Mouse (Mus musculus): ENCODE measurements around the gene Mcm5. TPM values are rescaled to one million over a fixed set of nuclear protein-coding genes. Genes with fewer than 3 reads are reported as not detected.

Gene Mcm5
- total RNA-seq, 2 experiments from 2014 or later: 9.4 to 9.8 TPM

DNA sequence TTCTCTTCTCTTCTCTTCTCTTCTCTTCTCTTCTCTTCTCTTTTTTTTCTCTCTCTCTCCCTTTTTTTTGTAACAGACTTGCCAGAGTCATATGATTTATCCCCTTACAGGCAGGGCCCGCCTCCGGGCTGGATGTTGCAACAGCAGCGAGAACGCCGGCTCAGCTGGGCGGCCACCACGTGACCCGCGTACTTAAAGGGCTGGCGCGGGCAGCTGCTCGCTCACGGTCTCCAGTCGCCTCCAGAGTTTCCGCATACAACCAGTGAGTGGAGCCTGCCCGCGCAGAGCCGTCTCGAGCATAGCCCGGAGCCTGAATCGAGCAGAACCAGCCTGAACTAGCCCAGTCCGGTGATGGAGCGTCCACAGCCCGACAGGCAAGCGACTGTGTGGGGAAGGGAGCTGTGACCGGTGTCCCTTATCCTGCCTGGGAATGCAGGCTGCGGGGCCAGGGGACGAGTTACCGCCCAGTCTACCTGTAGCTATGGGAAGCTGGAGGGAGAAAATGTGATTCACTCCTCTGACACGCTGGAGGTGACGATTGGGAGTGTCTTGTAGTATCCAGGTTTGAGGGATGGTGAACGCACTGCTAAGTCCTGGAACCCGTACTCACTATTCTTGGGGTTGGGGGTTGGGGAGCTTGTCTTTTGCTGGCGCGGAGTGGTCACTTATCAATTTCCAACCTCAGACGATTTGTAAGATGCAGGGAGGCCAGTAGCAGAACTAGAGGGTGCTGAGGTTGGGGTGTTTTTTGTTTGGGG, 15.8 kb upstream of the Mcm5 start, which contains the start of gene Hmox1:
Gene Hmox1 (plus strand): TSS at position 223 of the 758 bp plus-strand sequence.
- peak; percentile 78 to 84 for DNase-seq (ENCODE audit: low spot score in 2 of 2)

DNA sequence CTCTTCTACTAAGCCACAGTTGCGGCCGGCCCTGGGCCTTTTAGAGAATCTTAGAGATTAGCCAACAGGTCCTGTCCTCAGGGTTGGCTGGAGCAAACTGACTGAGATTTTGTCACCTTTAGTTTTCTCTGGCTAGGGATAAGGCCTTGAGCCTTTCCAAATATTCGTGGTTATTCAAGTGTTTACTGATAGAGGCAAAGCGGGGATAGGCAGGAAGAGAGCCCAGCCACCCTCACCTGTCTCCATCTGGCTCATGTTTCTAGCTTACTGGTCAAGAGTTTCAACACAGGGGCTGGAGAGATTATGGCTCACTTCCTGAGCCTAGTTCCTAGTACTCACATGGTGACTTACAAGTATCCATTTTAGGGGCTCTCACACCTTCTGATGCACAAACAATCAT, 6.4 kb upstream of the Mcm5 start:
- no peak for DNase-seq (ENCODE audit: low spot score in 2 of 2)

DNA sequence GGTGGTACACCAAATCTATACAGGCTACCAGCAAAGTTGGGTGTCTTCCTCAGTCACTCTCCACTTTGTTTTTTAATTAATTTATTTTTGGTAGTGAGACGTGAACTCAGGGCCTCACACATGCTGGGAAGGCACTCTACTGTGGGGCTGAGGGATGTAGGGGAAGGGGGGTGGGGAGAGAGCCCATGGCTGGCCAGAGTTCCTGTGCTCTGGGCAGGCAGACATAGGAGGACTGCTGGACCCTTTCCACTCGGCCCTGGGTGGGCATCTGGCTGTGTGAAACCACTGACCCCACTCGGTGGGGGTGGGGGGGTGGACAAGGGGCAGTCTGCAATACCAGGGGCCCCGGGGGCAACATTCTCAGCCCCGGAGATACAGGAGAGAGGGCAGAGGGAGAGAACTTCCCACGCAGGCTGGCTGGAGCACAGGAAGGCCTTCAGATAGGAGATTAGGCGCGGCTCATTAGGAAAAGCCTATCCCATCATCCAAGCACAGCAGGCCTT, 5.9 kb upstream of the Mcm5 start:
- DNase-seq (ENCODE audit: low spot score in 2 of 2): no peak

DNA sequence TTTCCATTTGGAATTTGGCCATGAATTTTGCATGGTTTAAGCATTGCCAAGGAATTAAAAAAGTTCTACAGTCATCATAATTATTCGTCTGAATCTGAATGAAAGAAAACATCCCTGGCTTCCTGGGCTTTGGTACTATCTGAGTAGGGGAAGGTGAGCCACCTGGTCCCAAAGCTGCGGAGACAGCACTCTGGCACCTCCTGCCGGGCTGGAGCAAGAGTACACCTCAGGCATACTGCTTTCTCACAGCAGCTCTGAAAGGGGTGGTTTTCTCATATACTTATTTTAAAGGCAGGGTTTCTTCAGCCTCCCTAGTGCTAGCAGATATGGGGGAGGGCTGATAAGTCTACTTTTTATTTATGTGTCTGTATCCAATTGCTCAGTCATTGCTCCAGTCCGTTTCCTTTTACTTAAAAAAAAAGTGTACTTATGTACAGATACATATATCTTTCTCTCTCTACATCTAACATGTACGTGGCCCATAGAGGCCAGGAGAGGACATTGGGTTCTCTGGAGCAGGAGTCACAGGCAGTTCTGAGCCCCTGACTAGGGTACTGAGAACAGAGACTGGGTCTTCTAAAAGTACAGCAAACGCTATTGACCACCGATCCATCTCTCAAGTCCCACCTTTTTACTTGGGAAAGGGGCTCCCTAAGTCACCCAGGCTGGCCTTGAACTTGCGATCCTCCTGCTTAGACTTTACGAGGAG, 688 bp upstream of the Mcm5 start:
- peak; percentile 77 to 84 for DNase-seq (ENCODE audit: low spot score in 2 of 2)

DNA sequence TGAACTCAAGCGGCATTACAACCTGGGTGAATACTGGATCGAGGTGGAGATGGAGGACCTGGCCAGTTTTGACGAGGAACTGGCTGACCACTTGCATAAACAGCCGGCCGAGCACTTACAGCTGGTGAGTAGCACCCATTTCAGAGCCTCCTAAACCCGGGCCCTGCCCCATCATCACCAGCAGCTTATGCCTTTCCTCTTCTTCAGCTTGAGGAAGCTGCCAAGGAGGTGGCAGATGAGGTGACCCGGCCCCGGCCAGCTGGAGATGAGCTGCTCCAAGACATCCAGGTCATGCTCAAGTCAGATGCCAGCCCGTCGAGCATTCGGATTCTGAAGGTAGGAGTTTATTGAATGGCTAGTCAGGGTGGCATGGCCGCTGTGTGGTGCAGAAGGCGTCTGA, 724 bp downstream of the Mcm5 start:
- DNase-seq (ENCODE audit: low spot score in 2 of 2): no peak

DNA sequence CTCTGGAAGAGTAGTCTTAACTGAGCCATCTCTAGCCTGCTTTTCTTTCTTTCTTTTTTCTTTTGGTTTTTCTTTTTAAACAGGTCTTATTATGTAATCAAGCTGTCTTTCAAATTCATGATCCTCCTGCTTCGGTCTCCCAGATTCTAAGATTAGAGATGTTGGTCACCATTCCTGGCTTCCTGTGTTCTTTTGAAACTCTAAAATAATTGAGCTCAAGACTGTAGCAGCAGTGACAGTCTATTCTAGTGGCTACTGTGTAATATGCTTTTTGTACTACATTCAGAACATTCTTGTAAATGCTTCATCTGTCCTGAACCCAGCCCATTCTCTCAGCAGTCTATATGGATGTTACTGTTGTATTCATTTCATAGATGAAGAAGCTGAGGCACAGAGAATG, 9.1 kb downstream of the Mcm5 start:
- DNase-seq (ENCODE audit: low spot score in 2 of 2): no peak

DNA sequence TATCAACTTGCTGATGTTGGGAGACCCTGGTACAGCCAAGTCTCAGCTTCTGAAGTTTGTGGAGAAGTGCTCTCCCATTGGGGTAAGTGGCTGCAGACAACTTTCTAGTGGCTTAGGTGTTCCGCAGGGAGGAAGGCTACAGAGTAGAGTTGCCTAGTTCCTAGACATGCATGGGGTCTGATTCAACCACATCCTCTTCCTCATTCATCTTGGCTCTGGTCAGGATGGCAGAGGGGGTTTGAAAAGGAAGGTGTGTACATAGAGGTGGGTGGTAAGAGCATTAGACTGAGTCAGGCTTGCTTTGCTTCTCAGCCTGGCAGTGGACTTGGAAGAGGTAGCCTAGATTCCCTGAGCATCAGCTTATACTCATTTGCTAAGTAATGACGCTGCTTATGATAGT, 9.9 kb downstream of the Mcm5 start:
- DNase-seq (ENCODE audit: low spot score in 2 of 2): no peak

DNA sequence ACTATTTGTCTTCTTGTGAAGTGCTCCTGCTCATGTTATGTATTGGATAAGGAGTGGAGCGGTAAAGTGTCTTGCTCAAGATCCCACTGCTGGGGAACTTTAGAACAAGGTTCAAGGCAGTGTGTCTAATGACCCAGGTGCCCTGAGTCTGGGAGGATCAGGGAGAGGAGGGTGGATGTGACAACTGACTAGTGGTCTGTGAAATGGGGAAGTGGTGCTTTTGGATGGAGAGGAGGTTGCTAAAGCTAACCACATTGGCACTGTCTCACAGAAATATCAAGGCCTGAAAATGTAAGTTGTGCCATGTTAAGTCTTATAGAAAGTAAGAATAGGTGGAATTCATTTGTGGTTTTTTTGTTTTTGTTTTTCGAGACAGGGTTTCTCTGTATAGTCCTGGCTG, 10.4 kb downstream of the Mcm5 start:
- no peak for DNase-seq (ENCODE audit: low spot score in 2 of 2)

DNA sequence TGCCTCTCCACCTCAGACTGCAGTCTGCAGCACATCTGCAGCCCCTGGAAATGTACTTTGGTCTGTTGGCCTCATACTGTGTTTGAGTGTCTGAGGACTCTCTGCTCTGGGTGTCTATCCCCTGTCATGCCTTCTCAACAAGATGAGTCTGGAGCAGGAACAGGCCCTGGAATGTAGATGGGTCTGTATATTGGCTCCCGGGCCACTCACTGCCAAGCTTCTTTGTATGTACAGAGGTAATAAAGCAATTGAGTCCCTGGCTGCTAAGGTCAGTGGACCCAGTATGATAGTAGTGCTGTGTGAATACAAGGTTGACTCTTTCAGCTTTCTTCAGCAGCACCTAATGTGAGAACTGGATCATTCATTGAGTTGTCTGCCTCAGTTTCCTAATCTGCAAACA, 18.0 kb downstream of the Mcm5 start:
- DNase-seq (ENCODE audit: low spot score in 2 of 2): no peak

DNA sequence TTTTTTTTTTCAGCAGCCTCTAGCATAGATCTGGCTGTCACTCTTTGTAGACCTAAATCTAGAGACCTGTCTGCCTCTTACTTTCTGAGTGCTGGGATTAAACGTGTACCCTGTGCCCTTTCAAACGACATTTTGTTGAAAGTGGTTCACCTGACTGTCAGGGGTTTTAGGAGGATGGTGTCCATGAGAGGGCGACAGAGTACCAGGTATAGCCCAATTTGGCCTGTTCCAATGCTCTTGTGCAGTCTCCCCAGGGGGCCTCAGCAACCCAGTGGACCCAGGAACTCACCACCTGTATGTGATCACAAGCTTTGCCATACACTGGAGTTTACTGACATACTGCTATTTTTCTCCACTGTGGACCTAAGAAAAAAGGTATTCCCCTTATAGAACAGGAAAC, 23.1 kb downstream of the Mcm5 start:
- DNase-seq (ENCODE audit: low spot score in 2 of 2): peak; percentile 54 to 63

DNA sequence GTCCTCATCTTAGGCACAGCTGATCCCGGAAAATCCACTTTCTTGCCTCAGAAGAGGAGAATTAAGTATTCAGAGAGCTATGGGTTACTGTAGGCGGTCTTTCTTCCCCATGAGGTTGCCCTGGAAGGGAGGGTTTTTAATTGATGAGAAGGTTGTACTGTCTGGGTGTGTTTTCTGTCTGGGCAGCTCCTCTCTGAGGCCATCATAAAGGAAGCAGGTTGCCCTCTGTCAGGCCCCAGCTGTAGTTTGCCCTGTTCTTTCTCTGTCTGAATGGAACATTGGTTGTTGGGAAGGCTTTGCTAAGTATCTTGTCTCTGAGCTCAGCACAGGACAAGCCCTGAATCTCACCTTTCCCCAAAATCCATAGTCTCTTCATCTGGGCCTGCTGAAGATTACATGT, 24.0 kb downstream of the Mcm5 start:
- no peak for DNase-seq (ENCODE audit: low spot score in 2 of 2)

DNA sequence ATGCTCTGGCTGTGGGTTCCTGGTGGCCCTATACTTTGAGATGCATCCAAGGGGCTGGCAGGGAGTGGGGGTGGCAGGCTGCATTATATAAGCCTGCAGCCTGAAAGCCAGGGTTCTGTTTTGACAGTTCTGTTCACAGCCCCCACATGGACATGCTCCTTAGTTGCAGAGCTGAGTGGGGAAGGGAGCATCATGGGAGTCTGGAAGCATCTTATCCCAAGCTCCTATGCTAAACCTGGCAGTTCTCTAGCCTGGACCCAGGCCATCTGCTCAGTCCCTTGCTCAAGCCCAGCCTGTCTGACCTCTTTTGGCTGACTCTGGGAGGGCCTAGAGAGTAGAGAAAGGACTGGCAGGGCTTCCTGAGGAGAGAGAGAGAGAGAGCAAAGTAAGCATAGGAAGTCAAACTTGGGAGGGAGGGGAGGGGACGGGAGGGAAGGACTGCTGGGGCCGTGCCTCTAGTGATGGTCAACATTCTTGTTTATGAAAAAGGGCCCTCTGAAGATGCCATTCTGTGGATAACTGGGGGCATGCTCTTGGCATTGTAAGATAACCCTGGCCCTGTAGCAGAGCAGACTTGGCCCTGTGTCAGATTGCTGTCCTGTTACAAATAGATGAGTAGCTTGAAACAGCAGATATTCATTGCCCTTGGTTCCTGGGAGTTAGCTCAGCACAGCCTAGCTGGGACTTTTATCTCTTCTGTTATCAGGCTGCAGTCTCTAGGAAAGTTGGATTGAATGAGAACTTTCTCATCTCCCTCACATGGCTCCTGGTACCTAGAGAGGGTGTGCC, 25.4 kb downstream of the Mcm5 start:
- DNase-seq (ENCODE audit: low spot score in 2 of 2): peak in 1 of 2 experiments; percentile 35

DNA sequence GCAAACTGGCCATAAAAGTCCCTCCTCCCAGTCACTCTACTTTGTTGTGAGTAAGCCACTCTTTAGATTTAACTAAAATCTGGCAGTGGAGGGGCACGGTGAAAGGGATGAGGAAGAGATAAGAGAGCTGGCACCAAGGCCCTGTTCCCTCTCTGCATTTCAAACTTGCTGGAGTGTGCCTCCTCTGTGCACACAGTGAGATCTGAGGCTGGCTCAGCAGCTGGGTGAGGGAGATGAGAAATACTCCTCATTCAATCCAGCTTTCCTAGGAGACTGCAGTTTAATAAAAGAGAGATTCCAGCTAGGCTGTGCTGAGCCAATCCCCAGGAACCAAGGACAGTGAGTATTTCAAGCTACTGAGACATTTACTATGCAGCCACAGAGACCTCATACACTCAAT, 26.4 kb downstream of the Mcm5 start:
- DNase-seq (ENCODE audit: low spot score in 2 of 2): no peak

DNA sequence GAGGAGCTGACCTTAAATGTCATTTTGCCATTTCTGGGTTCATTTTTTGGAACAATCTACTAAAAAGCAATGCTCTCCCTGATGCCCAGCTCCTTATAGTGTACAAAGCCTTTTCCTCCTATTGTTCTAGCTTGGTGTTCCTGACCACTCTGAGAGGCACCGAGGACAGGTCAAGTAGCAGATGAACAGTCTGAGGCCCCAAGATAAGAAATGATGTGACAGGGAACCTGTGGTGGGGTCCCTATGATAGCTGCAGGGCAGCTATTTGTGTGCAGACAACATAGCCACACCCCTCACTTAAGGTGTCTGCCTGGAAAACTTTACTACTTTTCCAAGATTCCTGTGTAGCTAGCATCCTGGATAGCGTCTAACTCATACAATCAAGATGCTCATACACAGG, 26.9 kb downstream of the Mcm5 start:
- no peak for DNase-seq (ENCODE audit: low spot score in 2 of 2)

DNA sequence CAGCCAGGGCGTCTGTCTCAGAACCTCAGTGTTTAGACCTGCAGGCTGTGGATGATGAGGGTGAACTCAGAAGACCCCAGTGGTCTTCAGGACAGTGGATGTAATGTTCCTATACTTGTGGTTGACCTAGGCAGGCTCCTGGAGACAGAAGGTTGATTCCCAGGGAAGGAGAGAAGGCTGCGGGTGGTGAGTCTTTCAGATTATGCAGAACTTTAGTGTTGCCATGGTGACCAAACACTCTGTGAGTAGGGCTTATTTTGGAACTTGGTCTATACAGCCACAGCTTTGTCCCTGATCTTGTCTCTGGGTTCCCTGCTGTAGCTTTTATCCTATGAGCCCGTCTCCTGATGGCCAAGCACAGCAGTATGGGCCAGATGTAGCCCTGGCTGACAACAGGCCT, 28.2 kb downstream of the Mcm5 start:
- no peak for DNase-seq (ENCODE audit: low spot score in 2 of 2)

DNA sequence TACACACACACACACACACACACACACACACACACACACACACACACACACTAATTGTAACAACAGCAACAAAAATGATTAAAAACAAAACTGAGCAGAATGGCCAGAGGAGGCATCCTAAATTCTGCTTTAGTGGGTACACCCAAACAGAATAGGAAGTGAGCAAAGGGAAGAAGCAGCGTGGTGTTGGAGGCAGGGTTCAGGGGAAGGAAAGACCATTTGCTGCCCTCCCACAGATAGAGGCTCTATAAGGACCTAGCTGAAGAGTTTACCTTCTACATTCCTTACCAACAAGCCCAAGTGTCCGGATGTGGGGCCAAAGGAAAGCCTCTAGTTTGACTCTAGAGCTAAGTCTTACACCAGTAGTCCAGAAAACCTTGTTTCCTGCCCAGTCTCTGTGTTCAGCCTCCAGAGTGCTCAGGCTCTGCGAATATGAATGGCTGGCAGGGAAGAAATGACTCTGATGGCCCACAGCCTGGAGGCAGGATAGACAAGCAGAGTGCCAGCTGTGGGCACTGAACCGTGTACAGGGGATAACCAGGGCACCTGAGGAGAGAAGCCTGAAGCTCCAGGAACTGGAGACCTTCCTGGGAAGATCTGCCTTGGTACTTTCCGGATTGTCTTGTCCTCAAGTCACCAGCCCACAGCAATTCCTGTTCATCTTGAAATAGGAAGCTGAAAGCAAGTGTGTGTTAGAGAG, 41.7 kb downstream of the Mcm5 start:
- no peak for DNase-seq (ENCODE audit: low spot score in 2 of 2)

DNA sequence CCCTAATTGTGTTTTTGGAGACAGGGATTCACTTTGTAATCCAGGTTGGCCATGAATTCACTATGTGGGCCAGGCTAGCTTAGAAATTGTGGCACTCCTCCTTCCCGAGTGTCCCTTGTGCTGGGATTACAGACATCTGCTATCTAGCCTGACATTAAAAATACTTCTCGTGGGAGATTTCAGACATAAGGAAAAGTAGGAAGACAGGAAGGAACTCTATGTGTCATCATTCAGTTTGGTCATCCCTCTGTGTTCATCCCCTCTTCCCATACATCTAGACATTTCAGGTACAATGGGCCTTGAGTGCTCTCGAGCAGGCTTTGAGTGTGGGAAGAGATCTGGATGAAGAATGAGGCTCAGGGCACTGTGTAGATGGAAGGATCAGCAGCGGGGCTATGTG, 42.4 kb downstream of the Mcm5 start:
- no peak for DNase-seq (ENCODE audit: low spot score in 2 of 2)

DNA sequence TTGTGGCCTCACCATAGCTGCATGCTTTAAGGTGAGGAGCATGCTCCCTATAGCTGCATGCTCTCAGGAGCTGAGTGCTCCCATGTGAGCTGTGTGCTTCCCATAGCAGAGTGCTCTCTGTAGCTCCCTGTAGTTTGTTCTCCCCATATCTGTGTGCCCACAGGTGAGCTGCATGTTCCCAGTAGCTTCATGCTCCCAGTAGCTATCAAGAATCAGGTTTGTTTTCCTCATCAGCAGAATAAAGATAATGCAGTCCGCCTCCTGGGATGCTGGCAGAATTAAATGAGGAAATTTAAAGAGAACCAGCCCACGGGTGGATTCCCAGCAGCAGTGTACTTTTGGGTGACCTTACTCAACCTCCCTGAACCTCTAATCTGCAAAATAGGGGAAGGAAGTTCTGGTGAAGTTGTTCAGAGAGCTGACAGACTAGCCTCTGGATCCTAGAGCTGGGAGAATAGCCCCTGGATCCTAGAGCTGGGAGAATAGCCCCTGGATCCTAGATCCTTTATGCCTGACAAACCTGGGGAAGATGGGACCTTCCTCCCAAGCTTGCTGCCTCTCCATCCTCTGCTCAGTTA, 43.2 kb downstream of the Mcm5 start:
- DNase-seq (ENCODE audit: low spot score in 2 of 2): no peak

DNA sequence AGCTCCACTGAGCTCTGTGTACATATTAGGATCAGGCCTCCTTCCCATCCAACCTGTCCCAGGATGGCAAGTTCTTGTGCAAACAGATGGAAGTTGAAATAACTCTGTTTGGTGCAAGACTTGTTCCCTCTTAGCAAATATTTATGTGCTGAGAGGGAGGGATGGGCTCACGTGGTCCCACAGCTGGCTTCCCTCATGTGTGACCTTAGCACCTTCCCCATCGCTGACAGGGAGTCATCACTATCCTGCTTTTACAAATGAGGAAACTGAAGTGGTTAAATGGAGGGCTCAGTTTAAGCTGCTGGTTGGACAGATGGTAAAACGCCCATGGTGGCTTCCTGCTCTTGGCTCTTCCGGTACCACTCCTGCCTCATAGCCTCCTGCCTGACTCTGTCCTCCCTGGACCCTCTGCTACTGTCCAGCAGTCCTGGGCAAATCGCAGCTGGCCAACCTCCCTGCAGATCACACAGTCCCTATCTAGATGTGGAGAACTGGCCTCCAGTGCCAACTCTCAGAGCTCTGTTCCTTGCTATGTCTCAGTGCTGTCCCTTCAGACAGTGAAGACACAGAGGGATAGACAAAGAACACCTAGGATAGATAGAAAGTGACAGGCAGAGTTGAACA, 45.6 kb downstream of the Mcm5 start:
- DNase-seq (ENCODE audit: low spot score in 2 of 2): no peak

DNA sequence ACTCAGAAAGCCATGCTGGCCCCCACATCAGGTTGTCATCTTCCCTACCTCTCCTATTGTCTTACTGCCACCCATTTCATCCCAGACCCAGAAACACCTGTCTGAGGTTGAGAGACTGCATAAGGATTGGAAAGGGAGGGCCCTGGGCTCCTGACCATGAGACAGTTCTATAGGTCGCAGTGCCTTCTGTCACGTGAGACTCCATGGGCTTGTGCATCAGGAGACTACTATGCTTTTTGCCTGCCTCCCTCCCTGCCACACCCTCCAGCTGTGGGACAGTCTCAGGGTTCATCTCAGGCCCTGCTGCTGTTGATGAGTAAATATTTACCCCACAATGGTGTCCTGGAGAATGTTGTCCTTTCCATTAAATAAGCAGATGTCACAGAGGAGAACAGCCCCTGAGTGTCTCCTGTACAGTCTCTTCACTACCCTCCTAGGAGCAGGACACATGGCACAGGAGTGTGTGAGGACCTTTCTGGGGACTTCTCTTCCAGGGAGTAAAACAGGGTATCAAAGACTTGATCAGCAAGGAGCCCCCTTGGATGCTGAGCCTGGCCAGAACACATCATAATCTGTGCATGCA, 46.5 kb downstream of the Mcm5 start:
- no peak for DNase-seq (ENCODE audit: low spot score in 2 of 2)

Measured in layer of hippocampus, postnatal 10 days (tissue).